Mouse (Mus musculus): ENCODE data around the gene Gm49510. TPM values are rescaled to one million over a fixed set of nuclear protein-coding genes. Genes with fewer than 3 reads are reported as not detected.
A peak's percentile ranks its signal among the peaks of the same experiment; 100 is the strongest.

Gene Gm49510
- polyA plus RNA-seq, 1 experiment from 2014 or later: 0.21 TPM

GRCm38 (mm10) chr15:78908982-78909381, 9.5 kb downstream of the Gm49510 start:
- Histone ChIP-seq H3K4me1 (ENCODE audit: control insufficient read depth, insufficient read depth, low read length) (peaks cover 3% of the 10 kb centered on the region; the same call in 1 of the 2 replicates), H3K36me3 (ENCODE audit: control insufficient read depth, insufficient read depth, low read length) (0 out of 2 replicates have a peak, but pooled peaks cover 2% of the 10 kb centered on the region), H3K9me3 (ENCODE audit: control insufficient read depth, low read length) (no peaks in the 10 kb centered on the region), H3K4me3 (ENCODE audit: low read length) (no peak overlapping the region), H3K4me2 (ENCODE audit: low read depth, low read length) (no peak overlapping the region), H3K27ac (ENCODE audit: low read length) (no peak overlapping the region), H3K27me3 (replicated peaks; ENCODE audit: control insufficient read depth, insufficient read depth, low read length) (no peaks in the 10 kb centered on the region), H3K9ac (ENCODE audit: low read depth, low read length) (no peak overlapping the region)
- no peak for ATAC-seq
- 86% methylated on average over 8 of the region's 8 CpGs for WGBS

GRCm38 (mm10) chr15:78912040-78912439, 12.6 kb downstream of the Gm49510 start:
- Histone ChIP-seq H3K36me3 (ENCODE audit: control insufficient read depth, insufficient read depth, low read length) (no peaks in the 10 kb centered on the region), H3K4me2 (ENCODE audit: low read depth, low read length) (no peak overlapping the region), H3K4me3 (ENCODE audit: low read length) (no peak overlapping the region), H3K27me3 (replicated peaks; ENCODE audit: control insufficient read depth, insufficient read depth, low read length) (no peaks in the 10 kb centered on the region), H3K9me3 (ENCODE audit: control insufficient read depth, low read length) (no peaks in the 10 kb centered on the region), H3K4me1 (ENCODE audit: control insufficient read depth, insufficient read depth, low read length) (peaks cover 22% of the 10 kb centered on the region), H3K27ac (ENCODE audit: low read length) (no peak overlapping the region), H3K9ac (ENCODE audit: low read depth, low read length) (no peak overlapping the region)
- no peak for ATAC-seq
- 33% methylated on average over 9 of the region's 9 CpGs for WGBS

- Histone ChIP-seq H3K9me3 (ENCODE audit: control insufficient read depth, low read length) (no peaks in the 10 kb centered on the region), H3K27ac (ENCODE audit: low read length) (peak within 1 kb of the TSS; percentile 79), H3K4me3 (ENCODE audit: low read length) (peak within 1 kb of the TSS; percentile 66), H3K27me3 (replicated peaks; ENCODE audit: control insufficient read depth, insufficient read depth, low read length) (no peaks in the 10 kb centered on the region), H3K9ac (ENCODE audit: low read depth, low read length) (peak within 1 kb of the TSS; percentile 77), H3K36me3 (ENCODE audit: control insufficient read depth, insufficient read depth, low read length) (no peaks in the 10 kb centered on the region), H3K4me1 (ENCODE audit: control insufficient read depth, insufficient read depth, low read length) (peaks cover 22% of the 10 kb centered on the region), H3K4me2 (ENCODE audit: low read depth, low read length) (peak within 1 kb of the TSS; percentile 99)
- under 1% methylated on average over 49 of the region's 51 CpGs for WGBS
- ATAC-seq: peak; percentile 93
Measured at GRCm38 (mm10) chr15:78913632-78914090, 14.2 kb downstream of the Gm49510 start, which contains the start of gene Pdxp. Pdxp (plus strand) TSS chr15:78913919.

- whole genome bisulfite sequencing: under 1% methylated on average over 87 of the region's 87 CpGs
Measured at GRCm38 (mm10) chr15:78914091-78914822, 14.8 kb downstream of the Gm49510 start.

GRCm38 (mm10) chr15:78914823-78915659, 15.6 kb downstream of the Gm49510 start:
- 51% methylated on average over 8 of the region's 8 CpGs for WGBS
- no peak for ATAC-seq
- H3K9me3 ChIP-seq (ENCODE audit: control insufficient read depth, low read length): no peaks in the 10 kb centered on the region
- no peaks in the 10 kb centered on the region for H3K27me3 ChIP-seq (replicated peaks; ENCODE audit: control insufficient read depth, insufficient read depth, low read length)
- H3K4me3 ChIP-seq (ENCODE audit: low read length): peak overlapping the region; percentile 66
- no peaks in the 10 kb centered on the region for H3K36me3 ChIP-seq (ENCODE audit: control insufficient read depth, insufficient read depth, low read length)
- H3K4me2 ChIP-seq (ENCODE audit: low read depth, low read length): peak overlapping the region; percentile 99
- no peak overlapping the region for H3K27ac ChIP-seq (ENCODE audit: low read length)
- peaks cover 22% of the 10 kb centered on the region for H3K4me1 ChIP-seq (ENCODE audit: control insufficient read depth, insufficient read depth, low read length)
- H3K9ac ChIP-seq (ENCODE audit: low read depth, low read length): peak overlapping the region; percentile 77

More at GRCm38 (mm10) chr15:78914091-78914822, 14.8 kb downstream of the Gm49510 start:
- H3K36me3 ChIP-seq (ENCODE audit: control insufficient read depth, insufficient read depth, low read length): no peaks in the 10 kb centered on the region
- H3K4me3 ChIP-seq (ENCODE audit: low read length): peak overlapping the region; percentile 66
- H3K27ac ChIP-seq (ENCODE audit: low read length): peak overlapping the region; percentile 79
- H3K27me3 ChIP-seq (replicated peaks; ENCODE audit: control insufficient read depth, insufficient read depth, low read length): no peaks in the 10 kb centered on the region
- peak overlapping the region; percentile 77 for H3K9ac ChIP-seq (ENCODE audit: low read depth, low read length)
- ATAC-seq: peak; percentile 74
- peaks cover 22% of the 10 kb centered on the region for H3K4me1 ChIP-seq (ENCODE audit: control insufficient read depth, insufficient read depth, low read length)
- no peaks in the 10 kb centered on the region for H3K9me3 ChIP-seq (ENCODE audit: control insufficient read depth, low read length)
- H3K4me2 ChIP-seq (ENCODE audit: low read depth, low read length): peak overlapping the region; percentile 99

GRCm38 (mm10) chr15:78915660-78916017, 16.2 kb downstream of the Gm49510 start:
- 0 out of 2 replicates have a peak, but pooled peaks have one; percentile 14 for ATAC-seq
- Histone ChIP-seq H3K9ac (ENCODE audit: low read depth, low read length) (peak overlapping the region; percentile 30; the same call in 1 of the 2 replicates), H3K4me2 (ENCODE audit: low read depth, low read length) (peak overlapping the region; percentile 99), H3K27ac (ENCODE audit: low read length) (no peak overlapping the region), H3K27me3 (replicated peaks; ENCODE audit: control insufficient read depth, insufficient read depth, low read length) (no peaks in the 10 kb centered on the region), H3K9me3 (ENCODE audit: control insufficient read depth, low read length) (no peaks in the 10 kb centered on the region), H3K36me3 (ENCODE audit: control insufficient read depth, insufficient read depth, low read length) (no peaks in the 10 kb centered on the region), H3K4me1 (ENCODE audit: control insufficient read depth, insufficient read depth, low read length) (peaks cover 22% of the 10 kb centered on the region), H3K4me3 (ENCODE audit: low read length) (peak overlapping the region; percentile 66)
- 7% methylated on average over 8 of the region's 8 CpGs for WGBS

GRCm38 (mm10) chr15:78916052-78916826, 16.8 kb downstream of the Gm49510 start:
- H3K9ac ChIP-seq (ENCODE audit: low read depth, low read length): peak overlapping the region; percentile 30
- no peak for ATAC-seq

GRCm38 (mm10) chr15:78918126-78918525, 18.7 kb downstream of the Gm49510 start:
- H3K9me3 ChIP-seq (ENCODE audit: control insufficient read depth, low read length): no peaks in the 10 kb centered on the region
- no peak overlapping the region for H3K27ac ChIP-seq (ENCODE audit: low read length)
- no peak for ATAC-seq
- WGBS: 93% methylated on average over 23 of the region's 23 CpGs
- no peaks in the 10 kb centered on the region for H3K36me3 ChIP-seq (ENCODE audit: control insufficient read depth, insufficient read depth, low read length)
- H3K4me2 ChIP-seq (ENCODE audit: low read depth, low read length): no peak overlapping the region
- H3K27me3 ChIP-seq (replicated peaks; ENCODE audit: control insufficient read depth, insufficient read depth, low read length): no peaks in the 10 kb centered on the region
- peaks cover 22% of the 10 kb centered on the region for H3K4me1 ChIP-seq (ENCODE audit: control insufficient read depth, insufficient read depth, low read length)
- no peak overlapping the region for H3K9ac ChIP-seq (ENCODE audit: low read depth, low read length)
- no peak overlapping the region for H3K4me3 ChIP-seq (ENCODE audit: low read length)

More at GRCm38 (mm10) chr15:78916052-78916826, 16.8 kb downstream of the Gm49510 start:
- 67% methylated on average over 12 of the region's 12 CpGs for WGBS
- Histone ChIP-seq H3K36me3 (ENCODE audit: control insufficient read depth, insufficient read depth, low read length) (no peaks in the 10 kb centered on the region), H3K27ac (ENCODE audit: low read length) (no peak overlapping the region), H3K27me3 (replicated peaks; ENCODE audit: control insufficient read depth, insufficient read depth, low read length) (no peaks in the 10 kb centered on the region), H3K4me2 (ENCODE audit: low read depth, low read length) (peak overlapping the region; percentile 28; the same call in 1 of the 2 replicates), H3K4me1 (ENCODE audit: control insufficient read depth, insufficient read depth, low read length) (peaks cover 22% of the 10 kb centered on the region), H3K4me3 (ENCODE audit: low read length) (peak overlapping the region; percentile 10), H3K9me3 (ENCODE audit: control insufficient read depth, low read length) (no peaks in the 10 kb centered on the region)

All from intestine, embryonic 16.5 days (tissue).